Comparison of ENCODE assay signal across 20 mouse cellular contexts in the genomic region with DNA sequence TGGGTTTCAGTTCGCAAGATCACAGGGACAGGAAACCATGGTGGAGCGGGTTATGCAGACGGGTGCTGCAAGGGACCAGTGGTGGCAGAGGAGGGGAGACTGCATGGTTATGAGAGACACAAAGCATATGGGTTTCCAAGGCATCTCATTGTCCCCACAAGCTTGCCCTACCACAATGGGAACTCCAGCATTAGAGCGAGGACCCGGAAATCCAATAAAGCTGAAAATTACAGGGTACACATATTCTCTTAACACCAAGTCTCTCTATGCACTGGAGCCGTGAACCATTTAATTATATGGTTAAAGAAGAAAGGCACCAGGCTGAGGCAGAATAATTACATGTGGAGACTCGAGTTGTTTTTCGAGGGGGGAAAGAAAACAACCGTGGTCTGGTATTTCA.
DNase-seq lines count a peak whose midpoint lies in the region; ATAC-seq and TF ChIP-seq lines count a peak whose summit lies in the region.
"Had no signal": no experiment of that assay in that cellular context is flagged by ENCODE, and none has a peak within 500 bp of the region (broad histone marks: within the 10 kb centered on the region; RNA-seq: fewer than 3 reads in every experiment).

No protein-coding gene starts in this region.

- TF ChIP-seq CTCF in gastrocnemius, adult 2 months (IDR thresholded peaks at IDR 0.05): no peak

- H3K9ac ChIP-seq in embryonic facial prominence, embryonic 15.5 days: no peak overlapping the region
- H3K9ac ChIP-seq: forebrain, embryonic 15.5 days; hindbrain, embryonic 12.5 days had no signal

- peaks cover 13% of the 10 kb centered on the region; the same call in 1 of the 2 replicates for H3K36me3 ChIP-seq in embryonic facial prominence, embryonic 15.5 days

- no peak overlapping the region for H3K4me2 ChIP-seq in embryonic facial prominence, embryonic 15.5 days (replicated peaks)
- H3K4me2 ChIP-seq: forebrain, embryonic 15.5 days; hindbrain, embryonic 12.5 days had no signal

- H3K27me3 ChIP-seq in embryonic facial prominence, embryonic 15.5 days: no peaks in the 10 kb centered on the region
- H3K27me3 ChIP-seq: forebrain, embryonic 15.5 days; hindbrain, embryonic 12.5 days had no signal

- peak overlapping the region; percentile 81 for H3K27ac ChIP-seq in gastrocnemius, adult 2 months
- no peak overlapping the region for H3K27ac ChIP-seq in embryonic facial prominence, embryonic 15.5 days (replicated peaks)
- H3K27ac ChIP-seq: forebrain, embryonic 15.5 days; heart, embryonic 10.5 days; hindbrain, embryonic 12.5 days had no signal

- peak overlapping the region; percentile 50 for H3K4me3 ChIP-seq in gastrocnemius, adult 2 months
- no peak overlapping the region for H3K4me3 ChIP-seq in embryonic facial prominence, embryonic 15.5 days (replicated peaks)
- H3K4me3 ChIP-seq: forebrain, embryonic 15.5 days; heart, embryonic 10.5 days; hindbrain, embryonic 12.5 days had no signal

- H3K9me3 ChIP-seq in embryonic facial prominence, embryonic 15.5 days (replicated peaks): no peaks in the 10 kb centered on the region
- H3K9me3 ChIP-seq: forebrain, embryonic 15.5 days; heart, embryonic 10.5 days; hindbrain, embryonic 12.5 days had no signal

- intact Hi-C loops in gastrocnemius, adult 2 months (cut with DNase I): no loop called here

- DNase-seq in gastrocnemius, adult 2 months: no peak
- no peak for DNase-seq in gastrocnemius, postnatal 4 days (ENCODE audit: low spot score in 2 of 2)
- DNase-seq in thymus, postnatal 14 days: peak; percentile 21
- DNase-seq in thymus, postnatal 36 days: no peak
- no peak for DNase-seq in cerebellum, postnatal 14 days
- no peak for DNase-seq in adrenal gland, adult 18-20 months (ENCODE audit: low spot score in 2 of 2)
- DNase-seq: adrenal gland, adult 8-10 months; adrenal gland, postnatal 36 days; cerebellum, adult 11-12 months; cerebellum, adult 9-10 months; cerebellum, postnatal 36 days; heart, adult 11 months; heart, postnatal 10 days; heart, postnatal 4 days had no signal

- 0 out of 2 replicates have a peak, but pooled peaks have one; percentile 51 for ATAC-seq in embryonic facial prominence, embryonic 15.5 days (ENCODE audit: insufficient number of reproducible peaks, low FRiP score, low TSS enrichment, low read depth)
- ATAC-seq: forebrain, embryonic 15.5 days; inflammation-experienced regulatory T-cells, adult 6 months; intestine, postnatal 0 days had no signal

- 42% methylated on average over 9 of the region's 9 CpGs for whole genome bisulfite sequencing in embryonic facial prominence, embryonic 15.5 days

- H3K4me1 ChIP-seq in embryonic facial prominence, embryonic 15.5 days: peaks cover 3% of the 10 kb centered on the region; the same call in 1 of the 2 replicates
